Mouse (Mus musculus) midbrain, postnatal 0 days (tissue): Measurements from ENCODE around the gene Tent2. TPM values are rescaled to one million over a fixed set of nuclear protein-coding genes. Genes with fewer than 3 reads are reported as not detected.

Experiments
- ATAC-seq: fragments of 200-750 bp; cut with Nextera tagmentation; 2 replicates; pipeline ENCODE4 v1.8.0; 2017; ENCODE audit warnings: moderate number of reproducible peaks, mild to moderate bottlenecking, moderate TSS enrichment, moderate library complexity; ENCODE audit not compliant: low FRiP score
- DNase-seq: peaks from one replicate; pipeline ENCODE4 v3.0.0-alpha.2; 2015; ENCODE audit warnings: low spot score
- H3K27ac ChIP-seq: fragments of 300-500 bp; sonication (generic); 2 replicates; pipeline ENCODE4 v1.5.1; 2014; ENCODE audit warnings: low read depth, mild to moderate bottlenecking, low read length, mixed read lengths
- H3K27me3 ChIP-seq: fragments of 300-500 bp; sonication (generic); 2 replicates; pipeline ENCODE4 v1.6.1; 2014; ENCODE audit warnings: low read length, control low read depth, mixed read lengths; ENCODE audit not compliant: insufficient read depth
- H3K36me3 ChIP-seq: fragments of 300-500 bp; sonication (generic); 2 replicates; pipeline ENCODE4 v1.6.1; 2014; ENCODE audit warnings: low read length, control low read depth, mixed read lengths; ENCODE audit not compliant: insufficient read depth
- H3K4me1 ChIP-seq: fragments of 300-500 bp; sonication (generic); 2 replicates; pipeline ENCODE4 v1.6.1; 2014; ENCODE audit warnings: mild to moderate bottlenecking, control low read depth, antibody characterized with exemption, low read length, mixed read lengths; ENCODE audit not compliant: insufficient read depth
- H3K4me2 ChIP-seq: fragments of 300-500 bp; sonication (generic); 2 replicates; pipeline ENCODE4 v1.6.1; 2014; ENCODE audit warnings: low read depth, mild to moderate bottlenecking, low read length, mixed read lengths; ENCODE audit not compliant: poor library complexity, severe bottlenecking
- H3K4me3 ChIP-seq: fragments of 300-500 bp; sonication (generic); 2 replicates; pipeline ENCODE4 v1.5.1; 2014; ENCODE audit warnings: low read depth, mild to moderate bottlenecking, low read length, moderate library complexity
- H3K9ac ChIP-seq: fragments of 300-500 bp; sonication (generic); replicated peaks from 2 replicates; pipeline ENCODE4 v1.6.1; 2014; ENCODE audit warnings: mild to moderate bottlenecking, low read length, moderate library complexity, mixed read lengths; ENCODE audit not compliant: poor library complexity, severe bottlenecking
- H3K9me3 ChIP-seq: fragments of 300-500 bp; sonication (generic); 2 replicates; pipeline ENCODE4 v1.6.1; 2016; ENCODE audit warnings: low read length, control low read depth
- CTCF ChIP-seq: IDR thresholded peaks from 2 replicates; pipeline ENCODE4 v1.5.1; 2016; ENCODE audit warnings: antibody characterized with exemption, mild to moderate bottlenecking
- WGBS: fragments of 180-500 bp; shearing (Covaris S2); extraction: QIAGEN DNeasy Blood & Tissue Kit; methylation state at CpG from one replicate; pipeline ENCODE4 v1.1.7; 2014; 5-methylcytosine and 5-hydroxymethylcytosine counted together
- polyA plus RNA-seq: library from polyadenylated mRNA; unstranded; fragments of >200 nt; fragmentation: Nextera tagmentation; extraction: Ambion mirVana; gene quantifications from 2 replicates; pipeline ENCODE4 v1.2.1, GENCODE M21; 2015
- total RNA-seq: library from RNA; depleted of rRNA; stranded (reverse); fragments of >200 nt; gene quantifications from 2 replicates; pipeline ENCODE4 v1.2.3, GENCODE M21; 2014

Gene Tent2
- total and polyA plus RNA-seq, 2 experiments from 2014 or later: 21.3 to 30.2 TPM

DNA sequence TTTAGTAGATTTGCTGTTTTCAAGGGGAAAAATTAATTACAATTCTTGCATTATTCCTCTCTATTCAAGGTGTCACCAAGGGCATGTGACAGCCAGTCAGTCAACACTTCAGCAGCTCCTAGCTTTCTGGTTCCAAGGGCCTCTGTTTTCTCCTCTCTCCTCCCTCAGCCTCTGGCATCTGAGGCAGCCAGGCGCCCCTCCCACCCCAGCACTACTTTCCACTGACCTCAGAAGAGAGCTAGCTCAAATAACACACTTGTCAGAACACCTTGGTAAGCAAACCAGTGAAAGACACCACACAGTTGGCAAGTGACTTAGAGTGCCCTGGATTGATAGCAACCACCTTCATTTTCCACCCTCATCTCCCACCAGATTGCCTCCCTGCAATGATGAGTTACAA, 54.1 kb downstream of the Tent2 start:
- H3K36me3 ChIP-seq: no peaks in the 10 kb centered on the region
- H3K9ac ChIP-seq: no peak overlapping the region
- no peaks in the 10 kb centered on the region for H3K9me3 ChIP-seq
- 82% methylated on average over 1 of the region's 1 CpGs for WGBS
- TF ChIP-seq CTCF: no peak
- DNase-seq (no peak), ATAC-seq (no peak)
- no peaks in the 10 kb centered on the region for H3K27me3 ChIP-seq
- H3K4me3 ChIP-seq: no peak overlapping the region
- H3K4me2 ChIP-seq: no peak overlapping the region
- no peaks in the 10 kb centered on the region for H3K4me1 ChIP-seq
- H3K27ac ChIP-seq: no peak overlapping the region

GRCm38 (mm10) chr13:93137098-93137497, 55.1 kb downstream of the Tent2 start:
- Histone ChIP-seq H3K27me3 (no peaks in the 10 kb centered on the region), H3K4me3 (no peak overlapping the region), H3K9me3 (no peaks in the 10 kb centered on the region), H3K9ac (no peak overlapping the region), H3K4me2 (no peak overlapping the region), H3K4me1 (no peaks in the 10 kb centered on the region), H3K27ac (no peak overlapping the region), H3K36me3 (no peaks in the 10 kb centered on the region)
- no peak for TF ChIP-seq CTCF
- ATAC-seq: no peak
- no peak for DNase-seq
- WGBS: 94% methylated on average over 7 of the region's 7 CpGs

DNA sequence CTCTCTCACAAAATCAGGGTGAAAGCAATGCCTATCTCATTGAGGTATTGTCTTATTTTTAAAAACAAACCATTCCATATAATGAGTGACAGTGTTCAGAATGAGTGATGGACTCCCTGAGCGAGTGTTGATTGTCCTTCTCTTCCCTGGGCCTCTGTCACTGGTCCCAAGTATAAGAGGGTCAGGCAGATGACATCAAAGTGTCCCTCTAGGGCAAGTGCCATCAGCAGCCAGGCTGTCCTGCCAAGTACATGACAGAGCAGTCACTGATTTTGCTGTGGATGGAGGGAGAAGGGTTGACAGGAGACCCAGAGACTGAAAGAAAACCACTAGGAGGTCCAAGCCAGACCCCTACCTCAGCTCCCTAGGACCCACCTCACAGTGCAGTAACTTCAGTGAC, 55.9 kb downstream of the Tent2 start:
- no peak overlapping the region for H3K27ac ChIP-seq
- H3K36me3 ChIP-seq: no peaks in the 10 kb centered on the region
- no peak for DNase-seq
- no peaks in the 10 kb centered on the region for H3K9me3 ChIP-seq
- no peak for TF ChIP-seq CTCF
- no peak overlapping the region for H3K9ac ChIP-seq
- WGBS: 92% methylated on average over 1 of the region's 1 CpGs
- no peak overlapping the region for H3K4me3 ChIP-seq
- no peaks in the 10 kb centered on the region for H3K27me3 ChIP-seq
- no peak for ATAC-seq
- no peaks in the 10 kb centered on the region for H3K4me1 ChIP-seq
- H3K4me2 ChIP-seq: no peak overlapping the region

DNA sequence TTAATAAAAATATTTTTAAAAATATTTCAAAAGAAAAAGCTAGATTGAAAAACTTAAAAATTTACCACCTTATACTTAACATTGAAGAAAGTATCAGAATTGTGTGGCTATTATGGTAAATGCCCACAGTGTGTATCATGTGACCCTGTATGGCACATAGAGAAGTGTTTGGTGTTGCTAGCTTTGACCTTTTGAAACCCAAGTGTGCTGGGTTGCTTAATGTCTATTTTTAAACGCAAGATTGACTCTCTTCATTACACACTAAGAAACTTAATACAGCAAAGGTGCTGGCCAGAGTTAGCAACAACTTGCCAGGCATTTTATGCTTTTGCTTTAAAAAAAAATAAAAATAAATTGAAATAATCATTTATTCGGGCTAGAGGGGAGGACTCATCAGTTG, 56.7 kb downstream of the Tent2 start:
- no peak for TF ChIP-seq CTCF
- DNase-seq: no peak
- H3K4me3 ChIP-seq: no peak overlapping the region
- no peak overlapping the region for H3K9ac ChIP-seq
- H3K4me2 ChIP-seq: no peak overlapping the region
- H3K4me1 ChIP-seq: no peaks in the 10 kb centered on the region
- no peak overlapping the region for H3K27ac ChIP-seq
- H3K36me3 ChIP-seq: no peaks in the 10 kb centered on the region
- no peak for ATAC-seq
- H3K27me3 ChIP-seq: no peaks in the 10 kb centered on the region
- WGBS: 84% methylated on average over 2 of the region's 2 CpGs
- no peaks in the 10 kb centered on the region for H3K9me3 ChIP-seq

DNA sequence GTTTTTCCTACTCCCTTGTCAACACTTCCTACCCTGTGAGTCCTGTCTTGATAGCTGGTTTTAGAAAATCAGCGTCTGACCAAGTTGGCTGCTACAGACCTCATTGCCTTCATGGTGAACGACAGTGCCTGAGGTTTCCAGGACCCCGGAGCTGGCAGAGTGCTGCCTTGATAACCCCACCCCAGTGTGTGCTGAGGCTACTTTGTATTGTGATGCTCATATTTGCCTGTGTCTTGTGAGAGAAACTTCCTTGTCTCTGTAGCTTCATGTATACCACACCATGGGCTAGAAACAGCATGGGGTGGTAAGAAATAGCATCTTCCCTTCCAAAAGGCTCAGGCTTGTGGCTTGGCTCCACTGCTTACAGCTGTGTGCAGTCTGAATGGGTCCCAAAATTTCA, 61.5 kb downstream of the Tent2 start:
- WGBS: 91% methylated on average over 3 of the region's 3 CpGs
- Histone ChIP-seq H3K4me1 (no peaks in the 10 kb centered on the region), H3K9me3 (no peaks in the 10 kb centered on the region), H3K27ac (no peak overlapping the region), H3K9ac (no peak overlapping the region), H3K4me2 (no peak overlapping the region), H3K36me3 (no peaks in the 10 kb centered on the region), H3K27me3 (no peaks in the 10 kb centered on the region), H3K4me3 (no peak overlapping the region)
- TF ChIP-seq CTCF: no peak
- ATAC-seq (no peak), DNase-seq (no peak)

- no peak overlapping the region for H3K4me2 ChIP-seq
- ATAC-seq: peak; percentile 73
- H3K9ac ChIP-seq: no peak overlapping the region
- no peak for TF ChIP-seq CTCF
- peak overlapping the region; percentile 0; the same call in 1 of the 2 replicates for H3K27ac ChIP-seq
- H3K4me1 ChIP-seq: no peaks in the 10 kb centered on the region
- H3K36me3 ChIP-seq: no peaks in the 10 kb centered on the region
- WGBS: 31% methylated on average over 5 of the region's 5 CpGs
- no peaks in the 10 kb centered on the region for H3K27me3 ChIP-seq
- DNase-seq: peak; percentile 49
- H3K9me3 ChIP-seq: no peaks in the 10 kb centered on the region
- no peak overlapping the region for H3K4me3 ChIP-seq
Measured at GRCm38 (mm10) chr13:93128961-93129360, 63.2 kb downstream of the Tent2 start.
